Mouse (Mus musculus): Measurements from ENCODE around the gene Pi4k2a. TPM values are rescaled to one million over a fixed set of nuclear protein-coding genes. Genes with fewer than 3 reads are reported as not detected.

Pi4k2a gene
- polyA plus RNA-seq, 1 experiment from 2014 or later, result 40.8 TPM

DNA sequence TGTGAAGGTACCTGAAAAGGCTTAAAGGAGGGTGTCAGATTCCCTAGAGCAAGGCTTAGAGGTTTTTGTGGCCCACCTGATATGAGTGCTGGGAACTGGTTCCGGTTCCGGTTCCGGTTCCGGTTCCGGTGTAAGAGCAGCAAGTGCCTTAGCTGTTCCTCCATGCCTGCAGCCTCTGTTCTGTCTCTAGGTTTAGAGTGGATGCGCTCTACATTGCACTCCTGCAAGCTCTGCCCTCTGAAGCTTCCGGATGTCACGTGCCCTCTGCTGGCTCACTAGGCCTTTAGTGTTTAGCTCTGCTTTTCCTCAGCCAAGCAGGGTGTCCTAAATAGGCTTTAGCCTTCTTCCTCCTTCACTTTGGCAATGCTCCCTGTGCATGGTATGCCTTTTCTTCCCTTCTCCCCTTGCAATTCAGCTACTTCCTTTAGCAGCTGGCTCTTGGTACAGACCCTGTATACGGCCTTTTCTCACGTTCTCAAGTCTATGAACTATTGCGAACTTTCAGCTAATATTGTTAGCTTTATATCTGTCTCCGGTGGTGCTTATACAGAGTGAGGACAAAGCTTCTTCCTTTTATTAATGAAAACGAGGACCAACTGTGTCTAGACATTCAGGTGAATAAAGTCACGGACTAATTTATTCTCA, 1.0 kb upstream of the Pi4k2a start:
- Histone ChIP-seq H3K9ac (replicated peaks; ENCODE audit: low read length) (no peak overlapping the region), H3K27ac (replicated peaks; ENCODE audit: low read depth, low read length) (peak overlapping the region; percentile 66), H3K27me3 (ENCODE audit: control insufficient read depth, insufficient read depth, low read length) (no peaks in the 10 kb centered on the region), H3K4me3 (replicated peaks; ENCODE audit: low read depth, low read length) (peak overlapping the region; percentile 34), H3K4me2 (ENCODE audit: low read length) (peak overlapping the region; percentile 69), H3K36me3 (ENCODE audit: control insufficient read depth, insufficient read depth, low read length) (no peaks in the 10 kb centered on the region), H3K9me3 (ENCODE audit: control insufficient read depth, low read length) (no peaks in the 10 kb centered on the region), H3K4me1 (ENCODE audit: control insufficient read depth, insufficient read depth, low read length) (peaks cover 21% of the 10 kb centered on the region)
- no peak for ATAC-seq (ENCODE audit: low FRiP score, low TSS enrichment)
- DNase-seq, result peak; percentile 58
- WGBS, result 21% methylated on average over 14 of the region's 14 CpGs

- Histone ChIP-seq H3K36me3 (ENCODE audit: control insufficient read depth, insufficient read depth, low read length) (no peaks in the 10 kb centered on the region), H3K9me3 (ENCODE audit: control insufficient read depth, low read length) (no peaks in the 10 kb centered on the region), H3K4me3 (replicated peaks; ENCODE audit: low read depth, low read length) (peak overlapping the region; percentile 76), H3K9ac (replicated peaks; ENCODE audit: low read length) (peak overlapping the region; percentile 86), H3K27me3 (ENCODE audit: control insufficient read depth, insufficient read depth, low read length) (no peaks in the 10 kb centered on the region), H3K4me2 (ENCODE audit: low read length) (peak overlapping the region; percentile 87), H3K27ac (replicated peaks; ENCODE audit: low read depth, low read length) (peak overlapping the region; percentile 86), H3K4me1 (ENCODE audit: control insufficient read depth, insufficient read depth, low read length) (peaks cover 21% of the 10 kb centered on the region)
- ATAC-seq (ENCODE audit: low FRiP score, low TSS enrichment), result peak; percentile 73
- WGBS, result under 1% methylated on average over 51 of the region's 52 CpGs
- no peak for DNase-seq
Measured at GRCm38 (mm10) chr19:42090637-42091141, 419 bp downstream of the Pi4k2a start.

DNA sequence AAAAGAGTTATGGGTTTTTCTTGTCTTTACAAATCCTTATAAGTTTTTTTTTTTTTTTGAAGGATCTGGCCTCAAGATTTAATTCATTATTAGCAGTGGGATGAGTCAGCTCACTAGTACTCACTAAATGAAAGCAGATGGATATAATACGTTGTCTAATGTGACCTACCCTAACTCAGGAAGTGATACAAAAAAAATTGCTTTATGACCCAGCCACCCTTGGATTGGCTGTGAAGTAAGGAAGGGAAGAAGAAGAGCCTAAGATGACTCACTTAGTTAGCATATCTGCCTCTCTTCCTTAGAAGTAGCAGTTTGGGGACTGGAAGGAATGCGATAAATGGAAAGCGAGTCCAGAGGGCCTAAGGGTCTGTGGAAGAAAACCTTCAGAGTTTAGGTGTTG, 9.1 kb downstream of the Pi4k2a start:
- Histone ChIP-seq H3K27ac (replicated peaks; ENCODE audit: low read depth, low read length) (no peak overlapping the region), H3K4me3 (replicated peaks; ENCODE audit: low read depth, low read length) (no peak overlapping the region), H3K4me1 (ENCODE audit: control insufficient read depth, insufficient read depth, low read length) (no peaks in the 10 kb centered on the region), H3K9me3 (ENCODE audit: control insufficient read depth, low read length) (no peaks in the 10 kb centered on the region), H3K36me3 (ENCODE audit: control insufficient read depth, insufficient read depth, low read length) (peaks cover 17% of the 10 kb centered on the region), H3K4me2 (ENCODE audit: low read length) (no peak overlapping the region), H3K27me3 (ENCODE audit: control insufficient read depth, insufficient read depth, low read length) (no peaks in the 10 kb centered on the region), H3K9ac (replicated peaks; ENCODE audit: low read length) (no peak overlapping the region)
- no peak for DNase-seq
- ATAC-seq (ENCODE audit: low FRiP score, low TSS enrichment), result no peak
- WGBS, result 93% methylated on average over 3 of the region's 3 CpGs

GRCm38 (mm10) chr19:42104681-42105080, 14.4 kb downstream of the Pi4k2a start:
- no peak for ATAC-seq (ENCODE audit: low FRiP score, low TSS enrichment)
- no peak for DNase-seq
- Histone ChIP-seq H3K36me3 (ENCODE audit: control insufficient read depth, insufficient read depth, low read length) (peaks cover 36% of the 10 kb centered on the region), H3K4me3 (replicated peaks; ENCODE audit: low read depth, low read length) (no peak overlapping the region), H3K4me2 (ENCODE audit: low read length) (no peak overlapping the region), H3K27me3 (ENCODE audit: control insufficient read depth, insufficient read depth, low read length) (no peaks in the 10 kb centered on the region), H3K9me3 (ENCODE audit: control insufficient read depth, low read length) (no peaks in the 10 kb centered on the region), H3K27ac (replicated peaks; ENCODE audit: low read depth, low read length) (no peak overlapping the region), H3K9ac (replicated peaks; ENCODE audit: low read length) (no peak overlapping the region), H3K4me1 (ENCODE audit: control insufficient read depth, insufficient read depth, low read length) (no peaks in the 10 kb centered on the region)
- WGBS, result 98% methylated on average over 9 of the region's 9 CpGs

DNA sequence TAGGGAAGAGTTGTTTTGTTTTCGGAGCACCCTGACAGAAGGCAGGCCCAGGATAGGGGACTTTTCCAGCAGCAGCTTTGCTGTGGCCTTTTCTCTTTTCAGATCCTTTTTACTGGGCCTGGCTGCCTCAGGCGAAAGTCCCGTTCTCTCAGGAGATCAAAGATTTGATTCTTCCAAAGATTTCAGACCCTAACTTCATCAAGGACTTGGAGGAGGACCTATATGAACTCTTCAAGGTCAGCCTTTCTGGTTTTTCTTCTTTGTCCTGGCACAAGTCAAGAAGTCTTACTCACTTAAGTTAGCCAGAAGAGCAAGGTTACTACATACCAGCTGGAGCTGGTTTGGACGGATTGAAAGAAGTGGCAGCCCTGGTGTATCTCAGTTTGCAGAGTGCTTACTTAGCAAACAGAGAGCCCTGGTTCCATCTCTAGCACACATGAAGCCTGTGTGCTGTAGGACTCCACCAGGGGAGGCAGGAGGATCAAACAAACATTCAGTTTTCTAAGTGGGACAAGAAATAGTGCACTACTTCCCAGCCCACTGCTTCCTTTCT, 25.6 kb downstream of the Pi4k2a start:
- peaks cover 69% of the 10 kb centered on the region for H3K36me3 ChIP-seq (ENCODE audit: control insufficient read depth, insufficient read depth, low read length)
- 94% methylated on average over 4 of the region's 4 CpGs for WGBS

DNA sequence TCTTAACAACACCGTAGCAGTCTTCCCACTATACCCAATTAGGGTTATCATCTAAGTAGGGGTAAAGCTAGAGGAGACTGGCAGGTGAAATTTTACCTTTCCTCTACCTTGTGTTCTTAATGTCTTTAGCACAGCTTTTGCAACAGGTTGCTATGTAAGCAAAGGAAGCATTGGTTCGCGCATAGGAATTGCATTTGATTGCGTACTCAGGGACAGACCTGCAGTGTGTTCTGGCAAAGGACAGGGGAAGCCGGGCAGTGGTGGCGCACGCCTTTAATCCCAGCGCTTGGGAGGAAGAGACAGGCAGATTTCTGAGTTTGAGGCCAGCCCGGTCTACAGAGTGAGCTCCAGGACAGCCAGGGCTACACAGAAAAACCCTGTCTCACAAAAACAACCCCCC, 27.9 kb downstream of the Pi4k2a start:
- Histone ChIP-seq H3K27ac (replicated peaks; ENCODE audit: low read depth, low read length) (no peak overlapping the region), H3K9ac (replicated peaks; ENCODE audit: low read length) (no peak overlapping the region), H3K27me3 (ENCODE audit: control insufficient read depth, insufficient read depth, low read length) (no peaks in the 10 kb centered on the region), H3K36me3 (ENCODE audit: control insufficient read depth, insufficient read depth, low read length) (peaks cover 83% of the 10 kb centered on the region), H3K4me2 (ENCODE audit: low read length) (no peak overlapping the region), H3K4me1 (ENCODE audit: control insufficient read depth, insufficient read depth, low read length) (no peaks in the 10 kb centered on the region), H3K4me3 (replicated peaks; ENCODE audit: low read depth, low read length) (no peak overlapping the region), H3K9me3 (ENCODE audit: control insufficient read depth, low read length) (no peaks in the 10 kb centered on the region)
- WGBS, result 95% methylated on average over 9 of the region's 9 CpGs
- ATAC-seq (ENCODE audit: low FRiP score, low TSS enrichment) (no peak), DNase-seq (no peak)

More for the DNA sequence above, 25.6 kb downstream of the Pi4k2a start:
- Histone ChIP-seq H3K27me3 (ENCODE audit: control insufficient read depth, insufficient read depth, low read length) (no peaks in the 10 kb centered on the region), H3K27ac (replicated peaks; ENCODE audit: low read depth, low read length) (no peak overlapping the region), H3K4me2 (ENCODE audit: low read length) (no peak overlapping the region), H3K9me3 (ENCODE audit: control insufficient read depth, low read length) (no peaks in the 10 kb centered on the region), H3K4me3 (replicated peaks; ENCODE audit: low read depth, low read length) (no peak overlapping the region), H3K9ac (replicated peaks; ENCODE audit: low read length) (no peak overlapping the region), H3K4me1 (ENCODE audit: control insufficient read depth, insufficient read depth, low read length) (no peaks in the 10 kb centered on the region)
- DNase-seq (no peak), ATAC-seq (ENCODE audit: low FRiP score, low TSS enrichment) (no peak)

GRCm38 (mm10) chr19:42118596-42118995, 28.3 kb downstream of the Pi4k2a start:
- DNase-seq (no peak), ATAC-seq (ENCODE audit: low FRiP score, low TSS enrichment) (no peak)
- H3K36me3 ChIP-seq (ENCODE audit: control insufficient read depth, insufficient read depth, low read length), result peaks cover 82% of the 10 kb centered on the region
- H3K27ac ChIP-seq (replicated peaks; ENCODE audit: low read depth, low read length), result no peak overlapping the region
- H3K4me2 ChIP-seq (ENCODE audit: low read length), result no peak overlapping the region
- no peak overlapping the region for H3K4me3 ChIP-seq (replicated peaks; ENCODE audit: low read depth, low read length)
- WGBS, result 88% methylated on average over 5 of the region's 5 CpGs
- H3K4me1 ChIP-seq (ENCODE audit: control insufficient read depth, insufficient read depth, low read length), result no peaks in the 10 kb centered on the region
- H3K9ac ChIP-seq (replicated peaks; ENCODE audit: low read length), result no peak overlapping the region
- no peaks in the 10 kb centered on the region for H3K27me3 ChIP-seq (ENCODE audit: control insufficient read depth, insufficient read depth, low read length)
- H3K9me3 ChIP-seq (ENCODE audit: control insufficient read depth, low read length), result no peaks in the 10 kb centered on the region

GRCm38 (mm10) chr19:42120451-42120850, 30.2 kb downstream of the Pi4k2a start:
- DNase-seq (no peak), ATAC-seq (ENCODE audit: low FRiP score, low TSS enrichment) (no peak)
- 96% methylated on average over 8 of the region's 8 CpGs for WGBS
- H3K27ac ChIP-seq (replicated peaks; ENCODE audit: low read depth, low read length), result no peak overlapping the region
- no peak overlapping the region for H3K4me2 ChIP-seq (ENCODE audit: low read length)
- H3K9me3 ChIP-seq (ENCODE audit: control insufficient read depth, low read length), result no peaks in the 10 kb centered on the region
- H3K4me1 ChIP-seq (ENCODE audit: control insufficient read depth, insufficient read depth, low read length), result no peaks in the 10 kb centered on the region
- H3K27me3 ChIP-seq (ENCODE audit: control insufficient read depth, insufficient read depth, low read length), result no peaks in the 10 kb centered on the region
- H3K4me3 ChIP-seq (replicated peaks; ENCODE audit: low read depth, low read length), result no peak overlapping the region
- peaks cover 81% of the 10 kb centered on the region for H3K36me3 ChIP-seq (ENCODE audit: control insufficient read depth, insufficient read depth, low read length)
- no peak overlapping the region for H3K9ac ChIP-seq (replicated peaks; ENCODE audit: low read length)

DNA sequence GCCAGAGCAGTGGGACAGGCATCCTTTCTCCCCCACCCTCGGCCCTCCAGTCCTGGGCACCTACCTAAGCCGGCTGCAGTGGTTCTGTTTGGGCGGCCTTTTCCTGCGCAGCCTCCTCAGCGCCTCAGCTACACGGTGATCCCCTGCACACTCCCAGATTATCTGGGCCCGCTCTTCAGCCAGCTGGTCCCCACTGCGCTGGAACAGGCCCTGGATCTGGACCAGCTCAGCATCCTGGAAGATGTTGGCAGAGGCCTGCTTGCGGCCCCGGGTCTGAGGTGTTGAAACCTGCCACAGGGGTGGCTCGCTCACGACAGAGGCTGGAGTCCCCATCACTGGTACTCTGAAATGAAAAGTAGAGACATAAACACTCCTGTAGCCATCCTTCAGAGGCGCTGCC, 34.4 kb downstream of the Pi4k2a start:
- H3K27ac ChIP-seq (replicated peaks; ENCODE audit: low read depth, low read length), result no peak overlapping the region
- H3K4me2 ChIP-seq (ENCODE audit: low read length), result no peak overlapping the region
- DNase-seq, result no peak
- H3K9me3 ChIP-seq (ENCODE audit: control insufficient read depth, low read length), result no peaks in the 10 kb centered on the region
- peaks cover 6% of the 10 kb centered on the region; the same call in 1 of the 2 replicates for H3K27me3 ChIP-seq (ENCODE audit: control insufficient read depth, insufficient read depth, low read length)
- H3K36me3 ChIP-seq (ENCODE audit: control insufficient read depth, insufficient read depth, low read length), result peaks cover 51% of the 10 kb centered on the region
- ATAC-seq (ENCODE audit: low FRiP score, low TSS enrichment), result no peak
- H3K4me3 ChIP-seq (replicated peaks; ENCODE audit: low read depth, low read length), result no peak overlapping the region
- peaks cover 13% of the 10 kb centered on the region for H3K4me1 ChIP-seq (ENCODE audit: control insufficient read depth, insufficient read depth, low read length)
- H3K9ac ChIP-seq (replicated peaks; ENCODE audit: low read length), result no peak overlapping the region
- WGBS, result 89% methylated on average over 13 of the region's 13 CpGs

Measured in midbrain, embryonic 14.5 days (tissue).